Mouse (Mus musculus): Measurements from ENCODE around the gene Mcm3ap. TPM values are rescaled to one million over a fixed set of nuclear protein-coding genes. Genes with fewer than 3 reads are reported as not detected.

Mcm3ap gene
- polyA plus RNA-seq, 3 experiments from 2014 or later, result 41.0 to 56.4 (median 54.3) TPM

DNA sequence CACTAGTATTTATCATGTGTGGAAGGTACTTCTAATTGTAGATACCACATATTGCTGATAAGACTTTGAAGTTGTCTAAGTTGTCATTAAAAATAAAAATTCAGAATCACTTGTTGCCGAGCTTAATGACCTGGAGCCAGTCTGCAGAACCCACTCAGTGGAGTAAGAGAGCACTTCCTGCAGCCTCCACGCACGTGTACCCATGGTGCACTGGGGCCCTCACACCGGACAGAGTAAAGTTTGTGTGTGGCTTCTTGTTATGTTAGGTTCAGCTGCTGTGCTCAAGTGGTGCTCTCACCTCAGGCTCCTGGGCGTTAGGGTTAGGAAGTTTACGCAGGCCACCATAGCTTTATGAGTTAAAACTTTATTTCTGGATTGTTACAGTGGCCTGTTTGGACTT lies 26.8 kb downstream of the Mcm3ap start:
- no peak for ATAC-seq

DNA sequence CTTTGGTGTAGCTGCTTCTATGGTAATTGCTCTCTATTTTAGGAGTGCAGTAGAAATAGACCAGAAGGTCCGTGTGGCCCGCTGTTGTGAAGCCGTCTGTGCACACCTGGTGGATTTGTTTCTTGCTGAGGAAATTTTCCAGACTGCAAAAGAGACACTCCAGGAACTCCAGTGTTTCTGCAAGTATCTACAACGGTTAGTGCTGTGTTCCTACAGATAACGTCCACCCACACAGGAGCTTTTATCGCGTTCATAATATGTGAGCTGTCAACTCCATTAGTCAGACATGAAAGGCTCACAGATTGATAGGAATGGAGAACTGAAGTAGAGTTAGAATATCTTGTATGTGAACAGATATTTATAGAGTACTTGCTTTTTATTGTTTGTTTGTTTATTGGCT lies 27.6 kb downstream of the Mcm3ap start:
- ATAC-seq, result no peak

DNA sequence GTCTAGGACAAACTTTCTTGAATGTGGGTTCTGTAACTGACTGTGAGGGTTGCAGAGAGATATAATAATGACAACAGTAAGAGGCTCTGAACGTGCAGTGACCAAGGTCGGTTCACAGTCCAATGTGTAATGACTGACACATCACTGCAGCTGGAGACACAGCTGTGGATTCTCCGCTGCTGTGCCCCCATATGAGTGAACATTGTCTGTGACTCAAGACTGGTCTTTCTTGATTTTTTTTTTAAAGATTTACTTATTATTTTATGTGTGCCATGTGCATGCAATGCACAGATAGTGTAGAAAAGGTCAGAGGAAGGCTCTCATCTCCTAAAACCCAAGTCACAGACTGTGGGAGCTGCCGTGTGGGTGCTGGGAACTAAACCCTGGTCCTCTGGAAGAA lies 28.8 kb downstream of the Mcm3ap start:
- no peak for ATAC-seq

DNA sequence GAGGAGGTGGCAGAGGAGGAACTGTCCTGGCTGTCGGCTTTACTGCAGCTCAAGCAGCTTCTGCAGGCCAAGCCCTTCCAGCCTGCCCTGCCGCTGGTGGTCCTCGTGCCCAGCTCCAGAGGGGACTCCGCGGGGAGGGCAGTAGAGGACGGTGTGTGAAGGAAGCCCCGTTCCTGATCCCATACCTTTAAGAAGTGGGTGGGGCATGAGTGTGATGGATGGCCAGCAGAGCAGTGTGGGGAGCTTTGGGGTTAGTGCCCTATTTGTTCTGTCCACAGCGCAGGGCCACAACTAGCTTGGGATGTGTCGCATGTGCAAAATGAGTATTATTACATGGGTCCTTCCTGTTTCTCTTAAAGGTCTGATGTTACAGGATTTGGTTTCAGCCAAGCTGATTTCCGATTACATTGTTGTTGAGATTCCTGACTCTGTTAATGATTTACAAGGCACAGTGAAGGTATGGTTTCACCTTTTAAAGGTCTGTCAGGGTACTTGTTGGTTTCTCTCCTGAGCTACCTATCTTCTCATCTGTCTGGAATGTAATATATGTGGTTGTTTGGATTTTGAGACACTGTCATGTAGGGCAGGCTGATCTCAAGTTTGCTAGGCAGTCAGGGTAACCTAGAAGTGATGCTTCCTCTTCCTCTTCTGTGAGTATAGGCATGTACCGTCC lies 35.7 kb downstream of the Mcm3ap start:
- ATAC-seq, result no peak

DNA sequence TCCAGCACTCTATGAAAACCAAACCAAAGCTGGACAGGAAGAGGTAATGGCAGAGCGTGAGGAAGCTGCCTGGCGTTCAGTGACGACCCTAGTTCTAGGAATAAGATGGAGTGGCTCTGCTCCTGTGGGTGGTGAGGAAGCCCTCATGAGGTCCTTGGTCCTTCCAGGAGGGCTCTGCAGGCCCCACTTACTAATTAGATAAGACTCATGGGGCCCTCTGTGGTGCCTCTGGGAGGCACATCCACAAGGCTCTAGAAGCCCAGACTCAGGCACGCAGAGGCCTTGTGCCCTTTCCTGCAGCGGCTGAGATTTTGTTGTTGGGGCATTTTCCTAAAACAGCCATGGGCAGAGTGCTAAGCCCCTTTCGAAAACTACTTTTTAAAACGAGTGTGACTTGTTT lies 37.1 kb downstream of the Mcm3ap start:
- ATAC-seq, result no peak

DNA sequence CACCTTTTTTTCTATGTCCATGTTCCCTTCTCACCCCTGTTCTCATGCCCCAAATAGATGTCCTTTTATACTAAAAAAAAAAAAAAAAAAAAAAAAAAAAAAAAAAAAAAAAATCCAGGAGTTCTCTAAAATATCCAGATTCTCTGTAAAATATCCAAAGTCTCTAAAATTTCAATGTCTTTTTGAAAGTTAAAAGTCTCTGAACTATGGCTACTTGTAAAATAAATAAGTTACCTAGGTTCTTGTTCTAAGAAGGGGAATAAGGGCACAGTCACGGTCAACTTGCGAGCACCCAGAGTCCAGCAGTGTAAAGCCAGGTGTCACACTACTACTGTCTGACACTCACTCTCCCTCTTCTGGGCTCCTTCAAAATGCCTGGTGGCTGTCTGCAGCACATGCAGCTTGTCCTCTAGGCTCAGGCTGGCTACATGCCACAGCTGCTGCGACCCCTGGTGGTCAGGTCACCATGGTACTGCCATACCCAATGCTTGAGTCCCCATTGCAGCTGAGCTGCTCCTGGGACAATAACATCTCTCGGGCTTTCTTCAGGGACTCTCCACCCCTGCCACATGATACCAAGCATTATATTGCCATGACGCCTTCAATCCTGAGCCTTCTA lies 44.3 kb downstream of the Mcm3ap start:
- peak; percentile 99 for ATAC-seq

DNA sequence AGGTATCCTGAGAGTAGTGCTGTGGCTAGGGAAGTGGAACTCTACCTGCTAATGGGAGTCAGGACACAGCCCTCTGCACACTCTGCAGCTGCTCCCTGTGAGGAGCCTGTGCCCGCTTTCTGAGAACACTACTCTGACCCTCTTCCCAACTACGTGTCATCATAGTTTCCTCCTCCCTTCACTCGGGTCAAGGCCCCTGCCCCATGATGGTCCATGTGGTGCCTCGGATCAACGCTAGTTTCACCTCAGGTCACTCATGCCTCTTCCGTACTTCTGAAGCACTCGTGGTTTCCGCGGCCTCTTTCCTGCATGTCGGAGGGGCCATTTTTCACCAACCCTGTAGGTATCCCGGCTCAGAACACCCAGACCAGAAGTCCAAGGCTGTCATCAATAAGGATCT lies 62.2 kb downstream of the Mcm3ap start:
- ATAC-seq, result no peak

DNA sequence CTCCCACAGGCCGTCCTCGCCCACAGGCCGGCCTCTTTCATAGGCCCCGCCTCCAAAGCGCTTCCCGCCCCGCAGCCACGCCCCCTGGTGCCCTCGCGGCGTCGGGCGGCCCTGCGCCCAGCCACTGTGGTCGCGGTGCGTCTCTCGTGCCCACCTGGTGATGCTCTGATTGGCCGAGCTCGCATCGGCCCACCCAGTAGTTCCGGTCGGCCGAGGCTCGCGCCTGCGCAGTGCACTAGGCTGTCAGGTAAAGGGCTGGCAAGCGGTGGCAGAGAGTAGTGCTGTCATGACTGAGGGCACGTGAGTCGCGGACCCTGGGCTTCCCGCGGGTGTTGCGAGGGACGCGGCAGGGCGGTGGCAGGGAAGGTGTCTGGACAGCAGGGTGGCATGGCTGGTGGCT lies 62.6 kb downstream of the Mcm3ap start, which contains the start of gene Lss:
Lss (plus strand) TSS at position 214 of the 400 bp plus-strand sequence.
- ATAC-seq, result peak; percentile 99

DNA sequence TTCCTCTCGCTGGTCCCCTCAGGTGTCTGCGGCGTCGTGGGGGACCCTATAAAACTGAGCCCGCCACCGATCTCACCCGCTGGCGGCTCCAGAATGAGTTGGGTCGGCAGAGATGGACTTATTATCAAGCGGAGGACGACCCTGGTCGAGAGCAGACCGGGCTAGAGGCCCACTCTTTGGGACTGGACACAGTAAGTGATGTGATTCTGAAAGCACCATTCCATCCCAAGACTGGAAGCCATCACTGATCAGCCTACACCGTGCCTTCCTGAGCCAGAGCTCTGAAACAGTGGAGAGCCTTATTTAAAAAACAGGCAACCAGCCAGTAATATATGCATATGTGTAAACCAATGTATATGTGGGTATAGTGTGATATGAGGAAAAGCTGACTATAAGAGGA lies 63.1 kb downstream of the Mcm3ap start:
- no peak for ATAC-seq

DNA sequence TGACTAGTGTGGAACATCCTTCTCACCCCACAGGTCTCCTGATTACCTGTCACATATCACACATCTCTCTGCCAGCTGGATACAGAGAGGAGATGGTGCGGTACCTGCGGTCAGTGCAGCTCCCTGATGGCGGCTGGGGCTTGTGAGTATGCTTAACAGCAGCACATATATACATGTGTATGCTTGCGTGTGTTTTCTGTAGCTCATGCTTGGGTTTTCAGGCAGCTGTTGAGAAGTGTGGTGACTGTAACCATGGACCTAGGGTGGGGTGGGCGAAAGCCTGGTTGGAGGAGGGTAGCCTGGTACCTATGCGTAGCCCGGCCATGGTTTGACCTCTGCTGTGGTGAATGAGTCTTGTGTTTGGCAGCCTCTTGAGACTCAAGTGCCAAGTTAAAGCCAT lies 66.8 kb downstream of the Mcm3ap start:
- no peak for ATAC-seq

DNA sequence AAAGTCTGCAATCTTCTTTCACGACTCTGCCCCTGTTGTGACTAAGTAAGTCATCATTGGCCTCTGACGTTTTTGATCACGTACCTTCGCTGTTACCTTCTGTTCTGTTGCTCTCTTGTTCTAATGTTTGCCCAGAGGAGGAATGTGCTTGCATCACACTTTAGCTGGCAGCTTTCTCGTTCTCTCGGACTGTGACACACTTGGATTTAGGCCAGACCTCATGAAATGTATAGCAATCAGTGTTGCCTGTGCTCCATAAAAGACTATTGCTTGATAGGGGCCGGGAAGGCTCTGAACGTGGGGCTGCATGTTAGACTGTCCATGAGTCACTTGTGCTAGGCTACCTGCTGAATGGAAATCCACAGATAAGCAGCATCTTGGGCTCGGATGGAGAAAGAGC lies 68.9 kb downstream of the Mcm3ap start:
- ATAC-seq, result no peak

DNA sequence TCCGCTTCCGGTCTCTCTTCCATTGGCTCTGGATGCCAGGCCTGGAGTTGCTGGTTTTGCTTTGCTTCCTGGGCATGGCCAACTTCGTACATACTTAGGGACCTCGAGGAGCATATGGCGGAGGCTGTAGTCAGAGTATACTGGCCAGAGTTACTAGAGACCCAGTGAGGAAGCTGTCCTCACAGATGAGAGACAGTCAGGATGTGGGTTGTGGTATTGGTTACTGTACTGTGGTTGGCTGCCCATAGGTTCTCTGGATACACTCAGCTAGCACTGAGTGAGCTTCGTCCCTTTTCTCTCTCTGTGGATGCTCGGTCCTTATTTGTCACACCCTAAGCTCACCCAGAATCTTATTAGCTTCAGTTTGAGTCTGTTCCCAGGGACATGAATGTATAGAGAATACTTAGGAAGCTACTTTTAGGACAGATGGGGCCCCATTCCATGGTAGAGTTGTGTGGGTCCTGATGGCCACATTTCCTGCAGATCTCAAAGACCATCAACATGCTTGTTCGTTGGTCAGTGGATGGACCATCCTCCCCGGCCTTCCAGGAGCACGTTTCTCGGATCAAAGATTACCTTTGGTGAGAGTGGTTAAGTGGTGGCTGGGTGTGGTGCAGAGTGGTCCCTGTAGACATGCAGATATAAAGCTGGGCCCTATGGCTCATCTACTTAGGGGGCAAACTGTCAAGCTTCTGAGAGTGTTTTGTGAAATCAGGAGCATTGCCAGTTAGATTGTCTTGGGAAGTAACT lies 72.8 kb downstream of the Mcm3ap start:
- ATAC-seq, result peak; percentile 63

DNA sequence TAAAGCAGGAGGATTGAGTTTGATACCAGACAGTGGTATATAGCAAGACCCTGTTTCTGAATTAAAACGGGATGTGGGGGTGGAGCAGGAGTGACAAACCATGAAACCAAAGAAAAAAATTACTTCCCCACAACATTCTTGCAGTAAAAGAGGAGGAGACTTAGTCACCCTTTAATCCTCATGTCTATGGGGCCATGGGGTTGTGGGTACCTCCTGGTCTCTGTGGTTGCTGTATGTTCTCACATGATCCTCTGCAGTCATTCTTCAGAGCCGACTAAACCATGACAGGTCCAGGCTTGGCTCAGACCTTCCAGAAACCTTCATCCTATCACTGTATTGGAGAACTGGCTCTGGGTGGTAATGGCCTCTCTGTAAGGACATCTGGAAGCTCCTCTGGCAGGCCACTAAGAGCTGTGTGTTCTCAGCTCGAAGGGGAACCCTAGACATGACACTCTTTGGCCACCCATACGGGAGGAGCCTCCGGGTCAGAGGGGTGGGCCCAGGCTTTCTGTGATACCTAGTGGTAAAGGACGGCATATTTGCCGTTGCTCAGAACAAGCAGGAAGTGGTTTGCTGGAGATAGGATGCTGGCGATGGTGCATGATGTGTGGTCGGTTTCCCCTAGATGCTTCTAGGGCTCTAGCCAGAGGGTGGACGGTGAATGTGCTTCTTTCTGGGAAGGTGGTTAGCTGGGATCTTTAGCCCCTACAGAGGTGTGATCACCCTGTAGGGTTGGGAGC lies 74.1 kb downstream of the Mcm3ap start:
- ATAC-seq, result peak; percentile 86

DNA sequence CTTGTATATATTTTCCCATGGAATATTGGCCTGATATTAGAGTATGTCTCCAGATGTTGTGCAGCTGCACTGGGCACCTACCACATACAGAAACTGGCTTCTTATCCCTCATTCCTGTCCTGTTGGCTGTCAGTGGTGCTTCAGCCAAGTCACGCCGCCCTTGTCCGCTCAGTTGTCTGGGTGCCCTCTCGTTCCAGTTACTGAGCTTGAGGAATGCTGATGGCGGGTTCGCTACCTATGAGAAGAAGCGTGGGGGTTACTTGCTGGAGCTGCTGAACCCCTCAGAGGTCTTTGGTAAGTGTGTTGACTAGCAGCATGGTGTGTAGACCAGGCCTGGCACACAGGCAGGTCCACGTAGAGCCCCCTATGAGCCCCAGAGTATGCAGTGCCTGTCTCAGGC lies 77.8 kb downstream of the Mcm3ap start:
- no peak for ATAC-seq

DNA sequence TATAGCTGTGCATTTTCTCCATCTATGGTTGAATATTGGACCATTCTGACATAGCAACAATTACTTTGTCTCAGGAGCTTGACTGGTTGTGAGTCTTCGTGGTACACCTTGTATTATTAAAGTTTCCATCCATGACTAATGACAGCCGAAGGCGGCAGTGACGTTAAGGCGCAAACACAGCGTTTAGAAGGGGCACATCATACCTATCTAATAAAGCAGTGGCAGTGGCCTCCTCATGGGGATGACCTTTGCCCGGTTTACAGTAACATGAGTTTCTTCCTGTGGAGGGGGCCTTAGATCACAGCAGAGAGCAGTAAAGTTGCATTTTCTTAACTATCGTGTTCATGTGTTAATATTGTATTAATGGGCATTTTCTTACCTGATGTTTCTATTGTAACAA lies 79.5 kb downstream of the Mcm3ap start:
- ATAC-seq, result no peak

DNA sequence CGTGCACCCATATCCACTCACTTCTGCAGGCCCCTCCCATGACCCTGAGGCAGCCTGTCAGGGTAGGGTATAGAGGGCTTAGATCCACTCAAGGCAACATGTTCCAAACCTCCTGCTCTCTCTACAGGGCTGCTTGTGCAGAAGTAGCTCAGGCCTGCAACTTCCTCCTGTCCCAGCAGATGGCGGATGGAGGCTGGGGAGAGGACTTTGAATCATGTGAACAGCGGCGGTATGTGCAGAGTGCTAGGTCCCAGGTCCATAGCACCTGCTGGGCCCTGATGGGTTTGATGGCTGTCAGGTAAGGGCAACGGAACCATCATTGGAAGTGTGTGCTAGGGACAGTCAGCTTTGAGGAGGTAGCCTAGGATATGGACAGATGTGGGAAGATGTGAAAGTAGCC lies 81.7 kb downstream of the Mcm3ap start:
- ATAC-seq, result no peak

DNA sequence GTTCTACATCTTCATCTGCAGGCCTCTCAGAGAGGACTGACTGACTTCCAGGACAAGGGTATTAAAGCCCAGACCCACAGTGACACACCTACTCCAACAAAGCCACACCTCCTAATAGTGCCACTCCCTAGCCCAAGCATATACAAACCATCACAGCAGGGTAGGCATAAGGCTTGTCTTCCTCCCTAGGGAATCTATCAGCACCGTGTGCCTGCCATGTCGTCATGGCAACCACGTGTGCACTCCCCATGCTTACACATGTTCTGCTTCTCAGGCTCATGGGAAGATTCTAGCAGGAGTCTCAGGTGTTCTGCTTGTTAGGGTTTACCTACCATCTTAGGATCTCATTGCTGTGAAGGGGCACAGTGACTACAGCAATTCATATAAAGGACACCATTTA lies 82.8 kb downstream of the Mcm3ap start:
- no peak for ATAC-seq

DNA sequence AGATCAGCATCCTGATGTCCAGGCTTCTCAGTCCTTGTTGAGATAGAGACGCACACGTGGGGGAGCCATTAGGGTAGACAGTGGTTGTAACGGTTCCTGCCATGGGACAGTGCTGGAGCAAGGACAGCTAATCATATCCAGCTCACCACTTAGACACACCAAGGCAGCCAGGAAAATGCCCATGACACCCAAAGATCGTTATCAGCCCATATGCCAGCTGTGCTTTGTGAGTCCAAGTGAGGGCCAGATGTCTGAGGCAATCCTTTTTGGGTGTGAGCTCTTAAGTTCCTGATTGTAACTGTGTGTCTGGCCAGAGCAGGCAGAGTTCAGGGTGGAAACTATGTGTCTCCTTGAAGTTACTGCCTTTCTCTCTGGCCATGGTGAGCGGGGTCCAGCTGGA lies 85.3 kb downstream of the Mcm3ap start:
- ATAC-seq, result no peak

DNA sequence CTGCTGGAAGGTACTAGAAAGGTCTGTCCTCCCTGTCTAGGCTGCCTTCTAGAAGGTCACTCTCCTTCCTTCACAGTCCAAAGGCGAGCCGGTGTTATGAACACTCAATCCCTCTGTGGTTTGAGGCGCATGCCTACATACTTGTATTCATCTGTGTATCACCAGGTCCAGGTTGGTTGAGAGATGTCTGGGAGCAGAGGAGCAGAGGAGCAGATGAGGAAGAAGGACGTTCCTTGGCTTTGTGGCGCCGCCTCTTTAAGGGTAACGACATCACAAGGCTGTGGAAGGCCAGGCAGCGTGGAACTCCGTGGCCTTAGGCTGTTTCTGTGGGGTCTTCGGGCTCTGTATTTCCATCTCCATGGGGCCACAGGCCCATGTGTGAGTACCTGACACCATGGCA lies 93.2 kb downstream of the Mcm3ap start, which contains the start of gene Spatc1l:
Spatc1l (plus strand) TSS at position 301 of the 400 bp plus-strand sequence.
- ATAC-seq, result no peak

Measured in inflammation-experienced regulatory T-cells, adult 6 months (primary cell).